Mouse (Mus musculus) heart, embryonic 10.5 days (tissue): ENCODE measurements around the gene Clmn. TPM values are rescaled to one million over a fixed set of nuclear protein-coding genes. Genes with fewer than 3 reads are reported as not detected.
"Not testable (repeated sequence)": the region's sequence is repeated elsewhere in the genome, so short reads cannot be mapped to it uniquely, and the experiment has no call there.

Source experiments
- DNase-seq: peaks from one replicate; pipeline ENCODE4 v3.0.0-alpha.2; 2017; ENCODE audit warnings: low spot score
- H3K27ac ChIP-seq: fragments of 300-500 bp; sonication (generic); 2 replicates; pipeline ENCODE4 v1.5.1; 2016; ENCODE audit warnings: mild to moderate bottlenecking
- H3K27me3 ChIP-seq: fragments of 300-500 bp; sonication (generic); 2 replicates; pipeline ENCODE4 v1.6.1; 2016; ENCODE audit warnings: mild to moderate bottlenecking; ENCODE audit not compliant: poor library complexity, insufficient read depth, severe bottlenecking
- H3K36me3 ChIP-seq: fragments of 300-500 bp; sonication (generic); 2 replicates; pipeline ENCODE4 v1.6.1; 2016; ENCODE audit warnings: mild to moderate bottlenecking, moderate library complexity
- H3K4me1 ChIP-seq: fragments of 300-500 bp; sonication (generic); 2 replicates; pipeline ENCODE4 v1.6.1; 2016; ENCODE audit warnings: mild to moderate bottlenecking
- H3K4me3 ChIP-seq: fragments of 300-500 bp; sonication (generic); 2 replicates; pipeline ENCODE4 v1.5.1; 2016; ENCODE audit warnings: mild to moderate bottlenecking, moderate library complexity
- H3K9me3 ChIP-seq: fragments of 300-500 bp; sonication (generic); 2 replicates; pipeline ENCODE4 v1.6.1; 2016; ENCODE audit warnings: mild to moderate bottlenecking, moderate library complexity
- WGBS: fragments of 180-500 bp; shearing (Covaris S2); methylation state at CpG from one replicate; pipeline ENCODE4 v1.1.7; 2016; 5-methylcytosine and 5-hydroxymethylcytosine counted together
- polyA plus RNA-seq: library from polyadenylated mRNA; unstranded; fragments of >200 nt; fragmentation: Nextera tagmentation; extraction: Ambion mirVana; gene quantifications from 2 replicates; pipeline ENCODE4 v1.2.1, GENCODE M21; 2016

Gene Clmn
- polyA plus RNA-seq, 1 experiment from 2014 or later = 2.1 TPM

DNA sequence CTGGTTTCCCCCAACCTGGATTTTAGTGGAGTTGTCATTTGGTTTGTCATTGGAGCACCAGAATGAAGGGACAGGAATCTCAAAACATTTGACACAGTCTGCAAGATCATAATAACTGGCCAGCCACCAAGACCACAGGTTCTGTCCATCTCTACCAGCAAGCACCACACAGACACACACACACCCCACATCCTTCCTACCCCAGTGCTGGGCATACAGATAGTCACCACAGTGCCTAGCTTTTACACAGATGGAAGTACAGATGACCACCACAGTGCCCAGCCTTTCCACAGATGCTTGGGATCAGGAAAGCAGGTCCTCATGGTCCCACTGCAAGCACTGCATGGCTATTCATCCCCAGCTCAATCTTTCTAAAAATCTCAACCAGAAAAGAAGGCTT, 131.7 kb downstream of the Clmn start:
- no peaks in the 10 kb centered on the region for H3K9me3 ChIP-seq
- H3K36me3 ChIP-seq = peaks cover 52% of the 10 kb centered on the region
- no peak overlapping the region for H3K27ac ChIP-seq
- H3K4me1 ChIP-seq = peaks cover 27% of the 10 kb centered on the region
- no peaks in the 10 kb centered on the region for H3K27me3 ChIP-seq
- DNase-seq = no peak
- H3K4me3 ChIP-seq = no peak overlapping the region

DNA sequence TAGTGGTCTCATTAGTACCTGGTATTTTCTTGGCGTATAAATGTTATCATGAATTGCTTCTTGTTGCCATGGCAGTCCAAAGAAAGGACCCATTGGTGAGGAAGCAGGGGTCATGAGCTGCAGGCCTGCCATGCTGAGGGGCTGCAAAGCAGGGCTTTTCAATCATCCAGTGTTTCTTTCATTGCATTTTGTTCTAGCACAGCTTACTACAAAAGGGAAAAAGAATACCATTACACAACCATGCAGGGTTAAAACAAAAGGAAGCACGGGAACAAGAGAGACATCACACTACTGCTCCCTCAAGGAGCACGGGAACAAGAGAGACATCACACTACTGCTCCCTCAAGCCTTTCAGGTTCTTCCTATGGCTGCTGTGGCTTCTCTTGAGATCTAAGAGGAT, 133.1 kb downstream of the Clmn start:
- H3K27me3 ChIP-seq = no peaks in the 10 kb centered on the region
- DNase-seq = no peak
- H3K4me3 ChIP-seq = no peak overlapping the region
- no peaks in the 10 kb centered on the region for H3K9me3 ChIP-seq
- WGBS = 86% methylated on average over 3 of the region's 3 CpGs
- H3K4me1 ChIP-seq = peaks cover 27% of the 10 kb centered on the region
- peaks cover 59% of the 10 kb centered on the region for H3K36me3 ChIP-seq
- no peak overlapping the region for H3K27ac ChIP-seq

DNA sequence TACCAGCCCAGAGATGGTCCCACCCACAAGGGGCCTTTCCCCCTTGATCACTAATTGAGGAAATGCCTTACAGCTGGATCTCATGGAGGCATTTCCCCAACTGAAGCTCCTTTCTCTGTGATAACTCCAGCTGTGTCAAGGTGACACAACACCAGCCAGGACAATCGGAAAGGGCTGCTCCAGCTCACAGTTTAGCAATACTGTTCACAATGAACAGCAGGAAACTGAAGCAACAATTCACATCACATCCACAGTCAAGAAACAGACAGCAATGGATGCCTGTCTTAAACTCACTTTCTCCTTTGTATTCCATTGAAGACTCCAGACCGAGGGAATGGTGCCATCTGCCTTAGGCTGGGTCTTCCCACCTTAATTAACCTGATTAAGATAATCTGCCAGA, 138.4 kb downstream of the Clmn start:
- H3K4me1 ChIP-seq, DNase-seq, H3K9me3 ChIP-seq, H3K4me3 ChIP-seq, H3K27ac ChIP-seq, H3K27me3 ChIP-seq: not testable (repeated sequence)
- WGBS = 90% methylated on average over 2 of the region's 2 CpGs
- peaks cover 82% of the 10 kb centered on the region for H3K36me3 ChIP-seq

DNA sequence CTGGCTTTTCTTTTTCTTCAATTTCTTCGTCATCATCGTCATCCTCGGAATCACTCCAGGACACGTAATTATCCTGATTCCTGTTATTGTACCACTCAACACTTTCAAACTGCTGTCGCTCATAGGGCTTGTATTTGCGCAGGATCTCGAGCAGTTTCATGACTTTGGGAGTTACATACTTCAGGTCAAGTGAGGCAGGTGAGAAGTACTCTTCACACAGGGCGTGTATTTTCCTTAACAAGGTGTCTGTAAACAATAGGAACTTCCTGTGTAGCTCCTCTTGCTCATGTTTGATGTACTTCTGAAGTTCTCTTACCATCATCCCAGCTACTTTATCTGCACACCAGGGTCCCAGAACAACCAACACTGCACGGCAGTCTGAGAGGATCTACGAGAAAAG, 142.8 kb downstream of the Clmn start:
- Histone ChIP-seq H3K4me3 (no peak overlapping the region), H3K27ac (no peak overlapping the region), H3K36me3 (peaks cover 62% of the 10 kb centered on the region), H3K9me3 (no peaks in the 10 kb centered on the region), H3K27me3 (no peaks in the 10 kb centered on the region), H3K4me1 (peaks cover 10% of the 10 kb centered on the region; the same call in 1 of the 2 replicates)
- no peak for DNase-seq
- WGBS = 93% methylated on average over 10 of the region's 10 CpGs

DNA sequence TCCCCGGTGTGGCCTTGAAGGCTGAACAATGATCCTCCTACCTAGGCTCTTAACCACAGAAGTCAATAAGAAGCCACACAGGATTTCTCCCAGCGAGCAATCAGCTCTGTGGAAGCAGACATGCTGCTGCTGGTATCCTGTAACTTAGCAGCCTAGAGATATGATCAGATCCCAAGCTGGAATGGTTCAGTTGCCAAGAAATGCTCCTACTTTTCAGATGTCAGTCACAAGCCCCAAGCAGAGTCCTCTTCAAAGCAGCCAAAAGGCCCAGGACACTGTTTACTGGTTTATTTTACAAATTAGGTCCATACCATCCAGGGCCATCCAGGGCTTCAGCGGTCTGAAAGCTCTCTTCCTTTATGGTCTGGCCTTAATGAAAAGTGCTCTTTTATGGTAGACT, 143.9 kb downstream of the Clmn start:
- Histone ChIP-seq H3K4me3 (no peak overlapping the region), H3K9me3 (no peaks in the 10 kb centered on the region), H3K27ac (no peak overlapping the region), H3K27me3 (no peaks in the 10 kb centered on the region), H3K4me1 (peaks cover 10% of the 10 kb centered on the region; the same call in 1 of the 2 replicates), H3K36me3 (peaks cover 58% of the 10 kb centered on the region)
- 83% methylated on average over 3 of the region's 3 CpGs for WGBS
- DNase-seq = no peak

DNA sequence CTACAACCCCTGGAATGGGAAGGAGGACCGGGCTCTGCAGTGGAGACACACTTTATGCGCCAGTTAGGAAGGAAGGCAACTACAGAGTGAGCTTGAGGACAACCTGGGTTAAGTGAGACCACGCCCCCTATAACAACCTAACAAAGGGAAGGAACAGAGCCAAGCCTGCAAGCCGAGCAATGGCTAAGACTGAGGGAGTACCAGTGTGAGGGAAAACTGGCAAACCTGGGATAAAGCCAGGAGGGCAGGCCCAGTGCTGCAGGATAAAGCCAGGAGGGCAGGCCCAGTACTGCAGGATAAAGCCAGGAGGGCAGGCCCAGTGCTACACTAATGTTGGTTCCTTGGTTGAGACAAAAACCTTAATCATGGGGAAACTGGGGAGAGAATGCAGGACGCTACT, 145.9 kb downstream of the Clmn start:
- Histone ChIP-seq H3K36me3 (peaks cover 64% of the 10 kb centered on the region), H3K9me3 (no peaks in the 10 kb centered on the region), H3K27me3 (no peaks in the 10 kb centered on the region), H3K4me3 (no peak overlapping the region), H3K27ac (no peak overlapping the region), H3K4me1 (peaks cover 5% of the 10 kb centered on the region; the same call in 1 of the 2 replicates)
- WGBS = 75% methylated on average over 5 of the region's 5 CpGs
- DNase-seq = no peak

DNA sequence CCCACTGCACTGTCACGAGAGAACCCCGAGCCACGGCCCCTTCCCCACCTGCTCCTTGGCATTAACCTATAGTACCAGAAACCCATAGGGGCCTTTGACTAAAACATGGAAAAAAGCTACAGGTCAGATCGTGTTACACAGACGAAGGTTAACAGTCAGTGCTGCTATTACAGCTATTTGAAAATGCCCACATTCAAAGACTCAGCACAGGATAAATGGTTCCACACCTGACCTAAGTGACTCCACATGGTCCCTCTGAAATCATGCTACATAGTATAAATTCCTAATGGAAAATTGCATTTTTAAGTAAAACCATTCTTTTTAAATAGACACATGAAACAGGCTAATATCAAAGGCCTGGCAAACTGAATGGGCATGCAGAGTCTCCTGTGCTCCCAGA, 148.5 kb downstream of the Clmn start:
- Histone ChIP-seq H3K36me3 (peaks cover 67% of the 10 kb centered on the region), H3K4me3 (no peak overlapping the region)
- DNase-seq = no peak

DNA sequence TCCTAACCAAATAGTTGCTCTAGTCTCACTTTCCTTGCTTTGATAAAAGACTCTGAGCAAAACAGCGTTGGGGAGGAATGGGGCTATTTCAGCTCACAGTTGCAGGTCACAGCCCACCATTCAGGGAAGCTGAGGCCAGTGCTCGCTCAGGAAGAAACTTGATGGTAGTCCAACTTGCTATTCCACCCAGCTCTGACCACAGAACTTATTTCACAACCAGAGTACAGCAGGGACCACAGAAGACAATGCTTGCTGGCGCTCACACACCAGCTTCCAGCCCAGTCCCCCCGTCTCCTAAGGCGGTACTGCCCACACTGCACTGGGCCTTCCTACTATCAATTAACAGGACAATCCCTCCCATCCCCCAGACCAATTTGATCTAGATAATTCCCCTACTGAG, 149.4 kb downstream of the Clmn start:
- peaks cover 69% of the 10 kb centered on the region for H3K36me3 ChIP-seq
- H3K27me3 ChIP-seq = no peaks in the 10 kb centered on the region
- H3K4me3 ChIP-seq = no peak overlapping the region
- peaks cover 5% of the 10 kb centered on the region; the same call in 1 of the 2 replicates for H3K4me1 ChIP-seq
- no peak overlapping the region for H3K27ac ChIP-seq
- no peak for DNase-seq
- 90% methylated on average over 5 of the region's 5 CpGs for WGBS
- H3K9me3 ChIP-seq = no peaks in the 10 kb centered on the region

More for the DNA sequence above, 148.5 kb downstream of the Clmn start:
- H3K9me3 ChIP-seq = no peaks in the 10 kb centered on the region
- H3K27ac ChIP-seq = no peak overlapping the region
- H3K4me1 ChIP-seq = peaks cover 5% of the 10 kb centered on the region; the same call in 1 of the 2 replicates
- no peaks in the 10 kb centered on the region for H3K27me3 ChIP-seq
- WGBS = 83% methylated on average over 5 of the region's 5 CpGs

Other genes with a start within 250 kb of the Clmn start
- gene Dicer1, start 113.1 kb downstream of the Clmn start, polyA plus RNA-seq = 33.2 and 37.2 TPM in 2 replicates
- 0.21 and 0.41 TPM in 2 replicates for gene Syne3, start 144.7 kb upstream of the Clmn start, polyA plus RNA-seq
- 253 and 312 TPM in 2 replicates for gene Glrx5, start 167.6 kb upstream of the Clmn start, polyA plus RNA-seq